Comparison of ENCODE assay signal across 8 mouse cellular contexts in genomic region chr9:50528293-50528892, GRCm38 (mm10). TPM values are rescaled to one million over a fixed set of nuclear protein-coding genes. Genes with fewer than 3 reads are reported as not detected.
DNase-seq lines count a peak whose midpoint lies in the region; ATAC-seq lines count a peak whose summit lies in the region.

Pts (minus strand) TSS chr9:50528724.

- H3K27me3 ChIP-seq in hindbrain, embryonic 11.5 days (ENCODE audit: control insufficient read depth, insufficient read depth, low read length), result no peaks in the 10 kb centered on the region

- under 1% methylated on average over 54 of the region's 54 CpGs for WGBS in hindbrain, embryonic 11.5 days

- peak within 1 kb of the TSS; percentile 85 for H3K9ac ChIP-seq in hindbrain, embryonic 11.5 days (ENCODE audit: low read depth, low read length)

- H3K36me3 ChIP-seq in hindbrain, embryonic 11.5 days (ENCODE audit: control insufficient read depth, insufficient read depth, low read length), result no peaks in the 10 kb centered on the region

- ATAC-seq in hindbrain, embryonic 11.5 days (ENCODE audit: low FRiP score), result peak; percentile 99

- peak within 1 kb of the TSS; percentile 78 for H3K4me3 ChIP-seq in hindbrain, embryonic 11.5 days (ENCODE audit: low read depth, low read length)

- 0 out of 2 replicates have a peak within 1 kb of the TSS, but pooled peaks have one; percentile 24 for H3K27ac ChIP-seq in hindbrain, embryonic 11.5 days (ENCODE audit: low read depth, low read length)

- peak; percentile 97 for DNase-seq in MN1 (ENCODE audit: low spot score)
- DNase-seq in cerebellum, adult 9-10 months, result peak; percentile 96
- peak; percentile 91 to 97 for DNase-seq in frontal cortex, adult 2 months (ENCODE audit: extremely low spot score in 1 of 2, low spot score in 1 of 2)
- DNase-seq in hindbrain, embryonic 11.5 days (ENCODE audit: low spot score), result peak; percentile 99
- DNase-seq in layer of hippocampus, postnatal 10 days (ENCODE audit: low spot score in 2 of 2), result peak; percentile 97 to 99
- peak; percentile 99 for DNase-seq in lung, postnatal 10 days
- peak; percentile 97 for DNase-seq in ovary, postnatal 36 days (ENCODE audit: low spot score)
- DNase-seq in thymus, postnatal 25 days, result peak; percentile 97

- peak within 1 kb of the TSS; percentile 51 for H3K4me2 ChIP-seq in hindbrain, embryonic 11.5 days (replicated peaks; ENCODE audit: low read depth, low read length)

- no peaks in the 10 kb centered on the region for H3K4me1 ChIP-seq in hindbrain, embryonic 11.5 days (replicated peaks; ENCODE audit: control insufficient read depth, insufficient read depth, low read length)

- H3K9me3 ChIP-seq in hindbrain, embryonic 11.5 days (ENCODE audit: control insufficient read depth, low read length), result no peaks in the 10 kb centered on the region

RNA-seq across cellular contexts. Expression of gene Pts, which starts in this region (rescaled TPM):
- 73.9 and 76.7 TPM in 2 replicates for polyA plus RNA-seq in frontal cortex, adult 2 months (2012; rRNA removed)
- polyA plus RNA-seq in hindbrain, embryonic 11.5 days (2014; fragmentation: Nextera tagmentation; extraction: Ambion mirVana), result 92.6 and 98.2 TPM in 2 replicates
- 10 to 100 TPM; 38.2 to 42.9 TPM for total RNA-seq in layer of hippocampus, postnatal 10 days (2021)

Comparison
In these comparisons a context has a peak if more than half of its experiments do, and no peak if none do; other contexts are left out.
1. Peak in every context shown above with its lines: DNase-seq, ATAC-seq, H3K4me3 ChIP-seq and H3K27ac ChIP-seq.